Mouse (Mus musculus) testis, adult 2 months (tissue): ENCODE results near the gene Gata1.

ENCODE experiments used
- CTCF ChIP-seq: fragments of 200-500 bp; IDR thresholded peaks from 2 replicates; pipeline ENCODE4 v1.5.1; 2012; ENCODE audit warnings: low read depth, mild to moderate bottlenecking, inconsistent platforms, low read length, moderate library complexity; ENCODE audit not compliant: control insufficient read depth, insufficient read depth, insufficient replicate concordance
- POLR2A ChIP-seq: fragments of 200-500 bp; IDR thresholded peaks from 2 replicates; pipeline ENCODE4 v1.6.1; 2012; ENCODE audit warnings: low read depth, mild to moderate bottlenecking, inconsistent platforms, low read length, moderate library complexity; ENCODE audit not compliant: control insufficient read depth

GRCm38 (mm10) chrX:8018286-8018685 is 40.4 kb upstream of the Gata1 start, which contains the start of gene Glod5:
- TF ChIP-seq POLR2A (no peak), CTCF (no peak)
